Mouse (Mus musculus) hindbrain, embryonic 11.5 days (tissue): Measurements from ENCODE around the gene Frrs1l. TPM values are rescaled to one million over a fixed set of nuclear protein-coding genes. Genes with fewer than 3 reads are reported as not detected.

Source experiments
- ATAC-seq: fragments of 200-750 bp; cut with Nextera tagmentation; 2 replicates; pipeline ENCODE4 v1.8.0; 2017; ENCODE audit warnings: mild to moderate bottlenecking, moderate TSS enrichment, moderate library complexity; ENCODE audit not compliant: low FRiP score
- DNase-seq: peaks from one replicate; pipeline ENCODE4 v3.0.0-alpha.2; 2015; ENCODE audit warnings: low spot score
- H3K27ac ChIP-seq: fragments of 300-500 bp; sonication (generic); 2 replicates; pipeline ENCODE4 v1.5.1; 2014; ENCODE audit warnings: mild to moderate bottlenecking, low read depth, low read length
- H3K27me3 ChIP-seq: fragments of 300-500 bp; sonication (generic); 2 replicates; pipeline ENCODE4 v1.6.1; 2014; ENCODE audit warnings: mild to moderate bottlenecking, low read length, moderate library complexity, mixed read lengths; ENCODE audit not compliant: control insufficient read depth, insufficient read depth
- H3K36me3 ChIP-seq: fragments of 300-500 bp; sonication (generic); 2 replicates; pipeline ENCODE4 v1.6.1; 2014; ENCODE audit warnings: mild to moderate bottlenecking, low read length, moderate library complexity, mixed read lengths; ENCODE audit not compliant: control insufficient read depth, insufficient read depth
- H3K4me1 ChIP-seq: fragments of 300-500 bp; sonication (generic); replicated peaks from 2 replicates; pipeline ENCODE4 v1.6.1; 2014; ENCODE audit warnings: low read length, mixed read lengths; ENCODE audit not compliant: control insufficient read depth, insufficient read depth
- H3K4me2 ChIP-seq: fragments of 300-500 bp; sonication (generic); replicated peaks from 2 replicates; pipeline ENCODE4 v1.6.1; 2014; ENCODE audit warnings: mild to moderate bottlenecking, low read depth, low read length
- H3K4me3 ChIP-seq: fragments of 300-500 bp; sonication (generic); 2 replicates; pipeline ENCODE4 v1.5.1; 2014; ENCODE audit warnings: low read depth, low read length
- H3K9ac ChIP-seq: fragments of 300-500 bp; sonication (generic); 2 replicates; pipeline ENCODE4 v1.6.1; 2014; ENCODE audit warnings: low read depth, low read length
- H3K9me3 ChIP-seq: fragments of 300-500 bp; sonication (generic); 2 replicates; pipeline ENCODE4 v1.6.1; 2016; ENCODE audit warnings: low read length; ENCODE audit not compliant: control insufficient read depth
- WGBS: fragments of 180-500 bp; shearing (Covaris S2); extraction: QIAGEN DNeasy Blood & Tissue Kit; methylation state at CpG from one replicate; pipeline ENCODE4 v1.1.7; 2014; 5-methylcytosine and 5-hydroxymethylcytosine counted together
- polyA plus RNA-seq: library from polyadenylated mRNA; unstranded; fragments of >200 nt; fragmentation: Nextera tagmentation; extraction: Ambion mirVana; gene quantifications from 2 replicates; pipeline ENCODE4 v1.2.1, GENCODE M21; 2014

The Frrs1l gene
- polyA plus RNA-seq, 1 experiment from 2014 or later, result 6.0 TPM

DNA sequence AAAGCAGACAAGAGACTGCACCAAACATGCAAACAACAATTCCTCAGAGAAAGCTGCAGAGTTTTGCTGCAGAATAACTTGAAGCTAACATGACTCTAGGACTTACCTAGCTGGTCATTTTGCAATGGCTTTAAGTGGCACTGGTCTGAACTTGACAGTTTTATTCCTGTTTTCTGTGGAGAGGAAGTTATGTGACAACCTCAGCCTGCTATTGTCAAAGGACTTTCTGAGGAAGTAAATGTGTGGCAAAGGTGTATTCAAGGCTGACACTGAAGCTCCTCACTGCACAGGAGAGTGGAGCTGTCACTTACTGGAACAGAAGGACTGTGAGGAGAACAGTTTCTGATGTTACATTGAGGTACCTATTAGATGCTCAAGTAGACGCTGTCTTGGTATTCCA is 75.4 kb downstream of the Frrs1l start:
- 73% methylated on average over 1 of the region's 1 CpGs for WGBS
- ATAC-seq (no peak), DNase-seq (no peak)
- Histone ChIP-seq H3K36me3 (peaks cover 3% of the 10 kb centered on the region; the same call in 1 of the 2 replicates), H3K9me3 (no peaks in the 10 kb centered on the region), H3K4me3 (no peak overlapping the region), H3K27me3 (no peaks in the 10 kb centered on the region), H3K4me2 (no peak overlapping the region), H3K4me1 (no peaks in the 10 kb centered on the region), H3K27ac (no peak overlapping the region), H3K9ac (no peak overlapping the region)

- WGBS, result 90% methylated on average over 6 of the region's 6 CpGs
- peaks cover 5% of the 10 kb centered on the region; the same call in 1 of the 2 replicates for H3K36me3 ChIP-seq
Measured at GRCm38 (mm10) chr4:56914338-56914737, 75.9 kb downstream of the Frrs1l start.

DNA sequence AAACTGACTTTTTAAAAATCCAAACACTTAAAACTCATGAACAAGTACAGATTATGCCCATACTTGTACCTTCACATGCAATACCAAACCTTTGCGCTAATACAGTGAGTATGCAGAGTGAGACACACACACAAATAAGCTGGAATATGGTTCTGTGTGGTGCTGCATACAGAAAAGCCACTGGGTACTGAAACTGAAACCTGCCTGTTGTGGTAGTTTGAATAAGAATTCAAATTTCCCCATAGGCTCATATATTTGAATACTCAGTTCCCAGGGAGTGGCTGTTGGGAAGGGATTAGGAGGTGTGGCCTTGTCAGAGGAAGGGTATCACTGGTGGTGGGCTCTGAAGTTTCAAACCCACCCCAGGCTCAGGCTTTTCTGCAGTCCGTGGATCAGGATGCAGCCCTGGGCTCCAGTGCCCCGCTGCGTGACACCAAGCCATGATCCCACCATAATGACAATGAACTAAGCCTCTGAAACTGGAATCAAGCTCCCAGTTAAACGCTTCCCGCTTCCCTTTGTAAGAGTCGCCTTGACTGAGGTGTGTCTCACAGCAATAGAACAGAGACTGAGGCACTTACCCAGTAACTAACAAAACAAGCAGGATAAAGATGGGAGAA is 77.7 kb downstream of the Frrs1l start:
- no peak overlapping the region for H3K9ac ChIP-seq
- H3K4me3 ChIP-seq, result no peak overlapping the region
- no peak overlapping the region for H3K4me2 ChIP-seq
- no peaks in the 10 kb centered on the region for H3K9me3 ChIP-seq
- H3K27me3 ChIP-seq, result no peaks in the 10 kb centered on the region
- no peak for ATAC-seq
- WGBS, result 93% methylated on average over 7 of the region's 7 CpGs
- peaks cover 5% of the 10 kb centered on the region; the same call in 1 of the 2 replicates for H3K36me3 ChIP-seq
- DNase-seq, result no peak
- H3K4me1 ChIP-seq, result no peaks in the 10 kb centered on the region
- no peak overlapping the region for H3K27ac ChIP-seq

More at GRCm38 (mm10) chr4:56914338-56914737, 75.9 kb downstream of the Frrs1l start:
- H3K4me2 ChIP-seq, result no peak overlapping the region
- H3K4me3 ChIP-seq, result no peak overlapping the region
- H3K27me3 ChIP-seq, result no peaks in the 10 kb centered on the region
- no peaks in the 10 kb centered on the region for H3K9me3 ChIP-seq
- no peak overlapping the region for H3K9ac ChIP-seq
- no peaks in the 10 kb centered on the region for H3K4me1 ChIP-seq
- H3K27ac ChIP-seq, result no peak overlapping the region
- ATAC-seq (no peak), DNase-seq (no peak)

GRCm38 (mm10) chr4:56909568-56909967 is 80.6 kb downstream of the Frrs1l start:
- no peaks in the 10 kb centered on the region for H3K27me3 ChIP-seq
- peaks cover 5% of the 10 kb centered on the region; the same call in 1 of the 2 replicates for H3K36me3 ChIP-seq
- no peaks in the 10 kb centered on the region for H3K9me3 ChIP-seq
- no peak overlapping the region for H3K4me3 ChIP-seq
- DNase-seq, result no peak
- 85% methylated on average over 3 of the region's 3 CpGs for WGBS
- no peak overlapping the region for H3K9ac ChIP-seq
- no peaks in the 10 kb centered on the region for H3K4me1 ChIP-seq
- ATAC-seq, result no peak
- H3K4me2 ChIP-seq, result no peak overlapping the region
- H3K27ac ChIP-seq, result no peak overlapping the region

- Histone ChIP-seq H3K4me3 (no peak overlapping the region), H3K4me2 (no peak overlapping the region), H3K4me1 (no peaks in the 10 kb centered on the region), H3K9me3 (no peaks in the 10 kb centered on the region), H3K36me3 (peaks cover 5% of the 10 kb centered on the region; the same call in 1 of the 2 replicates), H3K27ac (no peak overlapping the region), H3K27me3 (no peaks in the 10 kb centered on the region), H3K9ac (no peak overlapping the region)
- DNase-seq, result no peak
- no peak for ATAC-seq
- 95% methylated on average over 5 of the region's 5 CpGs for WGBS
Measured at GRCm38 (mm10) chr4:56907671-56908070, 82.5 kb downstream of the Frrs1l start.

Other genes starting within 250 kb of the Frrs1l start
- not detected in 2 replicates for gene Actl7b, start 248.9 kb downstream of the Frrs1l start, polyA plus RNA-seq
- gene Actl7a, start 247.0 kb downstream of the Frrs1l start, polyA plus RNA-seq, result not detected in 2 replicates
- gene Elp1, start 188.1 kb downstream of the Frrs1l start, polyA plus RNA-seq, result 74.9 and 94.2 TPM in 2 replicates
- 25.3 and 26.3 TPM in 2 replicates for gene Fam206a, start 188.0 kb downstream of the Frrs1l start, polyA plus RNA-seq
- 22.2 and 25.2 TPM in 2 replicates for gene Ctnnal1, start 125.2 kb downstream of the Frrs1l start, polyA plus RNA-seq
- 6.5 and 7.7 TPM in 2 replicates for gene Tmem245, start 43.0 kb downstream of the Frrs1l start, polyA plus RNA-seq
- gene Epb41l4b, start 153.0 kb upstream of the Frrs1l start, polyA plus RNA-seq, result 1.4 and 1.7 TPM in 2 replicates